Mouse (Mus musculus): Measurements from ENCODE around the gene Usp28. TPM values are rescaled to one million over a fixed set of nuclear protein-coding genes. Genes with fewer than 3 reads are reported as not detected.
A peak's percentile ranks its signal among the peaks of the same experiment; 100 is the strongest.

Gene Usp28
- polyA plus RNA-seq, 1 experiment from 2014 or later = 12.1 TPM

DNA sequence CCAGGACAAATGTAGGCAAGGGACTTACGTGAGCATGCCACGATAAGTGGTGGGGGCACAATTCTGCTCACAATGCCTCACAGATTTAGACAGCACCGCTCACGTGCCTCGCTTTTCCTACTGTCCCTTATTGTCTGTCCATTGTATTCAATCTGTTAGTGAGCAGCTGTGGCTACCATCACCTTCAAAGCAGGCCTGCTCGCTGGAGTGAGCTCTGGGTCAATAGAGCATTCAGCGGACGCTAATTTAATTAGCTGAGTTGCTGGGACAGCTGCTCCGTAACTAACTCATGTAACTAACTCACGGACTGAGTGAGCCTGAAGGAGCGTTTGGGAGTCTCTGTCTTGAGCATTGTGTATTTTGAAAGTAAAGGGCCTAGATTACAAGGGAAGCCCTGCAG lies 102.1 kb downstream of the Usp28 start:
- ATAC-seq (replicated peaks; ENCODE audit: low FRiP score, low read depth) (no peak), DNase-seq (ENCODE audit: low spot score) (peak; percentile 41)
- 39% methylated on average over 11 of the region's 11 CpGs for WGBS
- no peak overlapping the region for H3K4me3 ChIP-seq (replicated peaks; ENCODE audit: low read depth, low read length)
- no peaks in the 10 kb centered on the region for H3K4me1 ChIP-seq (replicated peaks; ENCODE audit: insufficient read depth, low read length)
- H3K27me3 ChIP-seq (ENCODE audit: insufficient read depth, low read length) = no peaks in the 10 kb centered on the region
- no peaks in the 10 kb centered on the region for H3K9me3 ChIP-seq (replicated peaks; ENCODE audit: low read length)
- no peak overlapping the region for H3K9ac ChIP-seq (ENCODE audit: low read depth, low read length)
- no peak for TF ChIP-seq CTCF (IDR thresholded peaks at IDR 0.05; ENCODE audit: low read depth)
- no peaks in the 10 kb centered on the region for H3K36me3 ChIP-seq (ENCODE audit: insufficient read depth, low read length)
- H3K27ac ChIP-seq = no peak overlapping the region
- H3K4me2 ChIP-seq (ENCODE audit: low read length) = no peak overlapping the region

Other genes starting within 250 kb of the Usp28 start
- gene Zbtb16, start 149.2 kb upstream of the Usp28 start, polyA plus RNA-seq (2015; fragmentation: Nextera tagmentation; extraction: Ambion mirVana) = 0.28 and 0.47 TPM in 2 replicates
- 0.28 and 0.46 TPM in 2 replicates for gene Htr3a, start 74.3 kb upstream of the Usp28 start, polyA plus RNA-seq (2015; fragmentation: Nextera tagmentation; extraction: Ambion mirVana)
- gene Htr3b, start 20.4 kb upstream of the Usp28 start, polyA plus RNA-seq (2015; fragmentation: Nextera tagmentation; extraction: Ambion mirVana) = 0.09 TPM in 1 of 2 replicates, not detected in the other
- gene Zw10, start 70.2 kb downstream of the Usp28 start, polyA plus RNA-seq (2015; fragmentation: Nextera tagmentation; extraction: Ambion mirVana) = 19.1 and 21.4 TPM in 2 replicates
- gene Tmprss5, start 95.9 kb downstream of the Usp28 start, polyA plus RNA-seq (2015; fragmentation: Nextera tagmentation; extraction: Ambion mirVana) = 0.20 and 0.22 TPM in 2 replicates

Data from kidney, postnatal 0 days (tissue).